Mouse (Mus musculus): Measurements from ENCODE around the gene Crybg2.

- TF ChIP-seq GATA1 (IDR thresholded peaks at IDR 0.05; ENCODE audit: low read length) = no peak
- no peak for TF ChIP-seq TAL1 (IDR thresholded peaks at IDR 0.05; ENCODE audit: low read length)
These were observed 24.7 kb upstream of the Crybg2 start for GRCm38 (mm10) chr4:134035953-134036352.
